In genomic region chr12:35329699-35330098, GRCm38 (mm10) we compare ENCODE assay signal across 35 mouse cellular contexts.
"Had no signal": no experiment of that assay in that cellular context is flagged by ENCODE, and none has a peak within 500 bp of the region (broad histone marks: within the 10 kb centered on the region; RNA-seq: fewer than 3 reads in every experiment).

No protein-coding gene starts in this region.

- H3K9ac ChIP-seq: heart, embryonic 12.5 days; heart, embryonic 13.5 days; heart, embryonic 15.5 days; hindbrain, embryonic 12.5 days; hindbrain, embryonic 13.5 days; hindbrain, embryonic 14.5 days; hindbrain, embryonic 15.5 days; kidney, embryonic 15.5 days had no signal

- ATAC-seq: hindbrain, embryonic 16.5 days; hindbrain, postnatal 0 days; inflammation-experienced regulatory T-cells, adult 6 months; intestine, embryonic 16.5 days; intestine, postnatal 0 days had no signal

- H3K4me1 ChIP-seq: heart, embryonic 10.5 days; heart, embryonic 12.5 days; hindbrain, embryonic 10.5 days; hindbrain, embryonic 12.5 days; hindbrain, embryonic 13.5 days; hindbrain, embryonic 15.5 days; kidney, embryonic 15.5 days had no signal

- H3K4me3 ChIP-seq: heart, embryonic 10.5 days; heart, embryonic 12.5 days; heart, embryonic 13.5 days; heart, embryonic 15.5 days; hindbrain, embryonic 10.5 days; hindbrain, embryonic 12.5 days; hindbrain, embryonic 13.5 days; hindbrain, embryonic 15.5 days; kidney, embryonic 15.5 days; layer of hippocampus, adult 2 months; left cerebral cortex, adult 2 months had no signal

- H3K27me3 ChIP-seq: heart, embryonic 12.5 days; heart, embryonic 13.5 days; heart, embryonic 15.5 days; hindbrain, embryonic 12.5 days; hindbrain, embryonic 13.5 days; hindbrain, embryonic 15.5 days; kidney, embryonic 15.5 days had no signal

- H3K4me2 ChIP-seq: heart, embryonic 11.5 days; heart, embryonic 12.5 days; heart, embryonic 13.5 days; heart, embryonic 15.5 days; hindbrain, embryonic 12.5 days; hindbrain, embryonic 13.5 days; hindbrain, embryonic 14.5 days; hindbrain, embryonic 15.5 days; kidney, embryonic 15.5 days had no signal

- DNase-seq: heart, postnatal 10 days; heart, postnatal 14 days; heart, postnatal 36 days; heart, postnatal 4 days; kidney, adult 11 months; kidney, adult 18-20 months; kidney, adult 2 months; kidney, adult 8-10 months; kidney, adult 9 months; kidney, postnatal 10 days; kidney, postnatal 14 days; kidney, postnatal 25 days; kidney, postnatal 36 days; kidney, postnatal 4 days; layer of hippocampus, adult 9-11 months; layer of hippocampus, postnatal 36 days had no signal

- H3K27ac ChIP-seq: heart, embryonic 10.5 days; heart, embryonic 13.5 days; heart, embryonic 15.5 days; hindbrain, embryonic 10.5 days; hindbrain, embryonic 12.5 days; hindbrain, embryonic 13.5 days; hindbrain, embryonic 14.5 days; hindbrain, embryonic 15.5 days; hindbrain, postnatal 0 days; kidney, embryonic 15.5 days; kidney, postnatal 0 days; layer of hippocampus, adult 2 months; left cerebral cortex, adult 2 months had no signal

- H3K9me3 ChIP-seq: heart, embryonic 10.5 days; heart, embryonic 12.5 days; heart, embryonic 15.5 days; hindbrain, embryonic 10.5 days; hindbrain, embryonic 12.5 days; hindbrain, embryonic 13.5 days; hindbrain, embryonic 15.5 days; kidney, embryonic 15.5 days had no signal

- H3K36me3 ChIP-seq: heart, embryonic 10.5 days; heart, embryonic 12.5 days; heart, embryonic 13.5 days; heart, embryonic 15.5 days; hindbrain, embryonic 10.5 days; hindbrain, embryonic 12.5 days; hindbrain, embryonic 13.5 days; hindbrain, embryonic 15.5 days; kidney, embryonic 15.5 days had no signal
